Mouse (Mus musculus) liver, adult 2 months (tissue): ENCODE measurements around the gene Ppfia3. TPM values are rescaled to one million over a fixed set of nuclear protein-coding genes. Genes with fewer than 3 reads are reported as not detected.

Experiments used
- DNase-seq: peaks from one replicate; pipeline ENCODE4 v3.0.0-alpha.2; 2011; ENCODE audit warnings: low read depth, low spot score; ENCODE audit errors: extremely low read depth
- H3K27ac ChIP-seq: fragments of 200-500 bp; replicated peaks from 2 replicates; pipeline ENCODE4 v1.5.1; 2012; ENCODE audit warnings: low read depth, mild to moderate bottlenecking, control low read depth, inconsistent platforms, low read length; ENCODE audit not compliant: insufficient read depth
- H3K27me3 ChIP-seq: fragments of 200-500 bp; 2 replicates; pipeline ENCODE4 v1.6.1; 2012; ENCODE audit warnings: mild to moderate bottlenecking, moderate library complexity, low read length, inconsistent platforms; ENCODE audit not compliant: control insufficient read depth, insufficient read depth
- H3K36me3 ChIP-seq: fragments of 200-500 bp; 2 replicates; pipeline ENCODE4 v1.6.1; 2012; ENCODE audit warnings: low read length, inconsistent platforms; ENCODE audit not compliant: control insufficient read depth, insufficient read depth
- H3K4me1 ChIP-seq: fragments of 200-500 bp; 2 replicates; pipeline ENCODE4 v1.6.1; 2011; ENCODE audit warnings: low read length; ENCODE audit not compliant: control insufficient read depth, insufficient read depth
- H3K4me3 ChIP-seq: fragments of 200-500 bp; 2 replicates; pipeline ENCODE4 v1.5.1; 2011; ENCODE audit warnings: low read depth, mild to moderate bottlenecking, control low read depth, low read length, moderate library complexity; ENCODE audit not compliant: insufficient read depth
- H3K79me2 ChIP-seq: fragments of 200-500 bp; 2 replicates; pipeline ENCODE4 v1.6.1; 2012; ENCODE audit warnings: inconsistent platforms, mild to moderate bottlenecking, low read length, moderate library complexity; ENCODE audit not compliant: control insufficient read depth, insufficient read depth
- H3K9ac ChIP-seq: fragments of 200-500 bp; 2 replicates; pipeline ENCODE4 v1.6.1; 2012; ENCODE audit warnings: low read depth, mild to moderate bottlenecking, control low read depth, inconsistent platforms, low read length
- CTCF ChIP-seq: fragments of 200-500 bp; IDR thresholded peaks from 2 replicates; pipeline ENCODE4 v1.5.1; 2011; ENCODE audit warnings: low read depth, low read length, control low read depth
- POLR2A ChIP-seq: fragments of 200-500 bp; IDR thresholded peaks from 2 replicates; pipeline ENCODE4 v1.6.1; 2011; ENCODE audit warnings: low read length, control low read depth; ENCODE audit not compliant: insufficient read depth; ENCODE audit errors: extremely low read depth
- WGBS: fragments of 180-500 bp; shearing (Covaris S2); methylation state at CpG from one replicate; pipeline ENCODE4 v1.1.7; 2018; 5-methylcytosine and 5-hydroxymethylcytosine counted together
- polyA plus RNA-seq: library from polyadenylated mRNA; depleted of rRNA; stranded (reverse); fragments of >200 nt; gene quantifications from 2 replicates; pipeline ENCODE4 v1.2.3, GENCODE M21; 2012
- total RNA-seq: library from RNA; depleted of rRNA; stranded (reverse); fragments of >200 nt; gene quantifications from 2 replicates; pipeline ENCODE4 v1.2.3, GENCODE M21; 2014

Gene Ppfia3
- total and polyA plus RNA-seq, 2 experiments = not detected

DNA sequence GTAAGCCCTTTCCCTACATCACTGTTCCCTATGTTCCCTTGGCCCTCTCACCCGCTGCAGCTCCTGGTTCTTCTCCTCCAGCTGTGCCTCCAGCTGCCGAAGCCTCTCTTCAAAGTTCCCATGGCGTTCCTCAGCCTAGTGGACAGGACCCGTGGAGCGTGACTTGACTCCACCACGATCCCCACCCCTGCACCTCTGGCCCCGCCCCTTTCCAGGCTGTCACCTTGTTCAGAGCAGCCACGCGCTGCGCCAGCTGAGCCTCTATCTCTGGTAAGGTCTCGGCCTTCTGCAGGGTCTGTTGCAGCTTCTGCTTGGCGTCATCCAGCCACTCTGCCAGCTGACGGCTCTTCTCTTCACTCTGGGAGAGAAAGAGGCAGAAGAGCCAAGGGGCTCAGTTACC lies 10.7 kb downstream of the Ppfia3 start:
- 33% methylated on average over 13 of the region's 13 CpGs for WGBS
- DNase-seq = no peak

DNA sequence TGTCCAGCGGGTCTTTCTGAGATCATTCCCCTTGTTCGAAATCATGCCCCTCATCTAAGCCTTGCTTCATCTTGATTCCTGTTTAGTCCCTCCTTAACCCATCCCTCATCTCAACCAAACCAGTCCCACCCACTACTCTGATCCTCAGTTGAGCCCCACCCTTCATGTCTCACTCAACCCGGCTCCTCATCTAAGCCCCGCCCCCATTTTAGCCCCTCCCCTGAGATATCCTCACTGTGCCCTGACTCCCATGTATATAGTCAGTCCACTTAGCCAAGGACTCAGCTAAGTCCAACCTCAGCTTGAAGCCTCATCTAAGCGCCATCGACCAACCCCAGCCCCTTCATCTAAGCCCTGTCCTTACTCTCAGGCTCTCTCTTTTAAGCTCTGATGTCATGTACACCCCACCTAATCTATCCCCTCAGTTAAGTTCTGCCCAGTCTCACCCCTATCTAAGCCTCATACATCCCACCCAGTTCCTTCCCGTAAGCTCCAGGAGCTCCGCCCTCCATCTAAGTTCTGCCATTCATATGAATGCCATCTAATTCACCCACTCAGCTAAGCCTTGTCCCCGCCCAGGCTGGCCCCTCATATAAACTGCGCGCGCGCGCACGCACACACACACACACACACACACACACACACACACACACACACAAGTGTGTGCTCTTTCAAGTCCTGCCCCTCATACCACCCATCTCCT lies 11.3 kb downstream of the Ppfia3 start:
- Histone ChIP-seq H3K27ac (no peak overlapping the region), H3K9ac (no peak overlapping the region), H3K4me3 (no peak overlapping the region), H3K79me2 (no peaks in the 10 kb centered on the region), H3K27me3 (no peaks in the 10 kb centered on the region), H3K36me3 (no peaks in the 10 kb centered on the region), H3K4me1 (no peaks in the 10 kb centered on the region)
- 64% methylated on average over 15 of the region's 15 CpGs for WGBS
- no peak for TF ChIP-seq POLR2A
- no peak for TF ChIP-seq CTCF
- DNase-seq = no peak

More for the DNA sequence above, 10.7 kb downstream of the Ppfia3 start:
- Histone ChIP-seq H3K27me3 (peaks cover 3% of the 10 kb centered on the region; the same call in 1 of the 2 replicates), H3K4me3 (no peak overlapping the region), H3K9ac (no peak overlapping the region), H3K36me3 (no peaks in the 10 kb centered on the region), H3K79me2 (no peaks in the 10 kb centered on the region), H3K27ac (no peak overlapping the region), H3K4me1 (no peaks in the 10 kb centered on the region)
- TF ChIP-seq CTCF (no peak), POLR2A (no peak)

DNA sequence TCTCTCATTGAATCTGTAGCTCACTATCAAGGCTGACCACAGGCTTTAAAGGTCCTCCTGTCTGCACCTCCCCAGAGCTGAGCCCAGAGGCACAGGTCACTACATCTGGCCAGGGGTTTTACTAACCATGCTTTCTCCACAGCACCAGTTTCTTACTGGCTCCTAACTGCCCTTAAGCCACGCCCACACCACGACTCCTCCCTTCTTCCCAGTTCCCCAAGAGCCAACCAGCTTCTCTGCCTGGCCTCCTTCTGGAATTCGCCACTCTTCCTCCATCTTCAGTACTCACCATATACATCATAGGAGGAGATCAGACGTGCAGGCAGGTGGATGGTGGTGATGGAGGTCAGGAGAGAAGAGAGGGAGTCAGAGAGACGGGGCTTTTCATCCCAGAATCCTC lies 13.8 kb downstream of the Ppfia3 start:
- H3K36me3 ChIP-seq = no peaks in the 10 kb centered on the region
- no peak for DNase-seq
- no peak overlapping the region for H3K27ac ChIP-seq
- 33% methylated on average over 5 of the region's 5 CpGs for WGBS
- TF ChIP-seq CTCF (no peak), POLR2A (no peak)
- no peak overlapping the region for H3K9ac ChIP-seq
- H3K4me3 ChIP-seq = no peak overlapping the region
- H3K27me3 ChIP-seq = no peaks in the 10 kb centered on the region
- no peaks in the 10 kb centered on the region for H3K4me1 ChIP-seq
- no peaks in the 10 kb centered on the region for H3K79me2 ChIP-seq

DNA sequence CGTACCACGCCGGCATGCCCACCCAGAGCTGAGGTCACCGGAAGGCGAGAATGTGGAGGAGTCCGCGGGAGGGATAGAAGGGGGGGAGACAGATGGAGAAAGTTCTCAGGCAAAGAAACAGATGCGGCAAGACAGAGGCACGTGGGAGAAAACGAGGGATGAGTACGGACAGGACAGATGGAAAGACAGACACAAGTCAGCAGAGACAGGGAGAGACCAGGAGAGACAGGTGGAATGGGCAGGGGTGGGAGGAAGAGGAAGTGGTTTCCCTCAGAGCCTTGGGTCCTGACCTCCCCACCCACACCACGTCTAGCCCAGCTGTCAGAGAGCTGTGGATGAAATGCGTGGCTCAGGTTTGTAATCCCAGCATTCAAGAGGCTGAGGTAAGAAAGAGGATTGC lies 19.9 kb downstream of the Ppfia3 start:
- no peak overlapping the region for H3K9ac ChIP-seq
- H3K79me2 ChIP-seq = no peaks in the 10 kb centered on the region
- H3K27me3 ChIP-seq = no peaks in the 10 kb centered on the region
- no peaks in the 10 kb centered on the region for H3K36me3 ChIP-seq
- no peak overlapping the region for H3K4me3 ChIP-seq
- H3K4me1 ChIP-seq = no peaks in the 10 kb centered on the region
- H3K27ac ChIP-seq = no peak overlapping the region
- 75% methylated on average over 13 of the region's 13 CpGs for WGBS
- TF ChIP-seq POLR2A (no peak), CTCF (no peak)
- DNase-seq = no peak

- Histone ChIP-seq H3K27me3 (peaks cover 6% of the 10 kb centered on the region; the same call in 1 of the 2 replicates), H3K4me3 (no peak overlapping the region), H3K4me1 (no peaks in the 10 kb centered on the region), H3K79me2 (no peaks in the 10 kb centered on the region), H3K27ac (no peak overlapping the region), H3K36me3 (no peaks in the 10 kb centered on the region), H3K9ac (no peak overlapping the region)
- TF ChIP-seq POLR2A (no peak), CTCF (peak; percentile 30; the same call in 1 of the 2 replicates)
- 28% methylated on average over 13 of the region's 13 CpGs for WGBS
- no peak for DNase-seq
Measured at GRCm38 (mm10) chr7:45343543-45343942, 23.3 kb downstream of the Ppfia3 start.

GRCm38 (mm10) chr7:45342081-45342480 lies 24.7 kb downstream of the Ppfia3 start:
- Histone ChIP-seq H3K4me1 (no peaks in the 10 kb centered on the region), H3K27ac (no peak overlapping the region), H3K4me3 (no peak overlapping the region), H3K79me2 (no peaks in the 10 kb centered on the region), H3K27me3 (peaks cover 10% of the 10 kb centered on the region; the same call in 1 of the 2 replicates), H3K36me3 (no peaks in the 10 kb centered on the region), H3K9ac (no peak overlapping the region)
- DNase-seq = no peak
- 91% methylated on average over 11 of the region's 11 CpGs for WGBS
- TF ChIP-seq CTCF = no peak
- no peak for TF ChIP-seq POLR2A
